20 mouse cellular contexts compared by ENCODE assay signal in the genomic region with DNA sequence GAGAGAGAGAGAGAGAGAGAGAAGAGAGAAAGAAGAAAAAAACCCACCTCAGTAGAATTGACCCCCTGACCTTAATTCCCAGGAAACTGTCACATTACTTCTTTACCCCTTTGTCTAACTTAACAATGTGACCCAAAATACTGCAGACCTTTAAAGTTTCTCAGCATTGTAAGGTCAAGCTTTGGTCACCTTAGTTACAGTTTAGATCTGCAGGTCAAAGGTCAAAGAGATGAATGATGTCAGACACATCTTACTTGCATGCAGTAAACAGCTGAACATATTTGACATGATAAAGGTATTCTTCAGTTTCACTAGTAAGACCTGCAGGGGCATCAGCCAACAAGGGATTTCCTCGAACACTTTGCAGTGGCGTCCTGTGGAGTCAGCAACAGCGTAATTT. TPM values are rescaled to one million over a fixed set of nuclear protein-coding genes. Genes with fewer than 3 reads are reported as not detected.
DNase-seq lines count a peak whose midpoint lies in the region; ATAC-seq and TF ChIP-seq lines count a peak whose summit lies in the region.
"Had no signal": no experiment of that assay in that cellular context is flagged by ENCODE, and none has a peak within 500 bp of the region (broad histone marks: within the 10 kb centered on the region; RNA-seq: fewer than 3 reads in every experiment).

No protein-coding gene starts in this region.

- H3K4me2 ChIP-seq in forebrain, embryonic 11.5 days (ENCODE audit: low read depth, low read length, severe bottlenecking): no peak overlapping the region
- no peak overlapping the region for H3K4me2 ChIP-seq in forebrain, postnatal 0 days (ENCODE audit: low read depth)
- no peak overlapping the region for H3K4me2 ChIP-seq in midbrain, embryonic 16.5 days (ENCODE audit: low read length)
- H3K4me2 ChIP-seq in embryonic facial prominence, embryonic 14.5 days (ENCODE audit: low read depth, low read length): no peak overlapping the region
- H3K4me2 ChIP-seq: hindbrain, embryonic 12.5 days; limb, embryonic 12.5 days; liver, embryonic 15.5 days; midbrain, embryonic 12.5 days had no signal

- peaks cover 5% of the 10 kb centered on the region; the same call in 1 of the 2 replicates for H3K27me3 ChIP-seq in forebrain, embryonic 11.5 days (ENCODE audit: control insufficient read depth, insufficient read depth, low read length)
- H3K27me3 ChIP-seq in forebrain, postnatal 0 days (ENCODE audit: insufficient read depth, low read length): no peaks in the 10 kb centered on the region
- peaks cover 31% of the 10 kb centered on the region for H3K27me3 ChIP-seq in midbrain, embryonic 10.5 days (ENCODE audit: low read depth, poor library complexity, severe bottlenecking)
- no peaks in the 10 kb centered on the region for H3K27me3 ChIP-seq in midbrain, embryonic 16.5 days (ENCODE audit: control insufficient read depth, insufficient read depth, low read depth, low read length)
- no peaks in the 10 kb centered on the region for H3K27me3 ChIP-seq in embryonic facial prominence, embryonic 14.5 days (replicated peaks; ENCODE audit: control insufficient read depth, insufficient read depth, low read length)
- H3K27me3 ChIP-seq: hindbrain, embryonic 12.5 days; limb, embryonic 12.5 days; liver, embryonic 15.5 days; midbrain, embryonic 12.5 days had no signal

- no peak overlapping the region for H3K9ac ChIP-seq in forebrain, embryonic 11.5 days (ENCODE audit: low read length)
- H3K9ac ChIP-seq in forebrain, postnatal 0 days: no peak overlapping the region
- no peak overlapping the region for H3K9ac ChIP-seq in midbrain, embryonic 16.5 days (ENCODE audit: low read depth, low read length)
- no peak overlapping the region for H3K9ac ChIP-seq in embryonic facial prominence, embryonic 14.5 days (ENCODE audit: low read depth, low read length)
- H3K9ac ChIP-seq: hindbrain, embryonic 12.5 days; limb, embryonic 12.5 days; liver, embryonic 15.5 days; midbrain, embryonic 12.5 days had no signal

- H3K4me3 ChIP-seq in forebrain, embryonic 11.5 days (ENCODE audit: low read depth, low read length): no peak overlapping the region
- H3K4me3 ChIP-seq in forebrain, postnatal 0 days (ENCODE audit: low read depth, low read length): no peak overlapping the region
- H3K4me3 ChIP-seq in midbrain, embryonic 10.5 days: no peak overlapping the region
- no peak overlapping the region for H3K4me3 ChIP-seq in midbrain, embryonic 16.5 days (ENCODE audit: low read depth, low read length)
- H3K4me3 ChIP-seq in embryonic facial prominence, embryonic 14.5 days (ENCODE audit: low read depth, low read length): no peak overlapping the region
- H3K4me3 ChIP-seq: hindbrain, embryonic 12.5 days; left cerebral cortex, adult 2 months; limb, embryonic 12.5 days; liver, embryonic 15.5 days; midbrain, embryonic 12.5 days had no signal

- H3K27ac ChIP-seq in forebrain, embryonic 11.5 days (ENCODE audit: low read depth, low read length): no peak overlapping the region
- H3K27ac ChIP-seq in forebrain, postnatal 0 days (ENCODE audit: low read depth, low read length): no peak overlapping the region
- H3K27ac ChIP-seq in midbrain, embryonic 10.5 days (replicated peaks): peak overlapping the region; percentile 38; the same call in 1 of the 2 replicates
- H3K27ac ChIP-seq in midbrain, embryonic 16.5 days (ENCODE audit: low read length): no peak overlapping the region
- H3K27ac ChIP-seq in embryonic facial prominence, embryonic 14.5 days (replicated peaks; ENCODE audit: low read depth, low read length): no peak overlapping the region
- H3K27ac ChIP-seq: hindbrain, embryonic 12.5 days; left cerebral cortex, adult 2 months; limb, embryonic 12.5 days; liver, embryonic 15.5 days; midbrain, embryonic 12.5 days had no signal

- peaks cover 10% of the 10 kb centered on the region; the same call in 1 of the 2 replicates for H3K4me1 ChIP-seq in forebrain, embryonic 11.5 days (replicated peaks; ENCODE audit: control insufficient read depth, insufficient read depth, low read length)
- H3K4me1 ChIP-seq in forebrain, postnatal 0 days (ENCODE audit: insufficient read depth): no peaks in the 10 kb centered on the region
- H3K4me1 ChIP-seq in midbrain, embryonic 10.5 days: peaks cover 67% of the 10 kb centered on the region
- H3K4me1 ChIP-seq in midbrain, embryonic 16.5 days (ENCODE audit: control insufficient read depth, insufficient read depth, low read length): peaks cover 11% of the 10 kb centered on the region
- H3K4me1 ChIP-seq in embryonic facial prominence, embryonic 14.5 days (ENCODE audit: control insufficient read depth, insufficient read depth, low read length): 0 out of 2 replicates have a peak, but pooled peaks cover 10% of the 10 kb centered on the region
- H3K4me1 ChIP-seq: liver, embryonic 15.5 days had no signal

- TF ChIP-seq CTCF in forebrain, postnatal 0 days (IDR thresholded peaks at IDR 0.05; ENCODE audit: low read depth): no peak

- peak; percentile 13; the same call in 1 of the 2 replicates for ATAC-seq in forebrain, embryonic 11.5 days (replicated peaks; ENCODE audit: low FRiP score)
- ATAC-seq in forebrain, postnatal 0 days: no peak
- no peak for ATAC-seq in midbrain, embryonic 16.5 days
- ATAC-seq in embryonic facial prominence, embryonic 14.5 days (ENCODE audit: low read depth): no peak

- no peaks in the 10 kb centered on the region for H3K9me3 ChIP-seq in forebrain, embryonic 11.5 days (ENCODE audit: control insufficient read depth, low read length)
- H3K9me3 ChIP-seq in forebrain, postnatal 0 days (ENCODE audit: low read length): no peaks in the 10 kb centered on the region
- no peaks in the 10 kb centered on the region for H3K9me3 ChIP-seq in midbrain, embryonic 10.5 days (replicated peaks)
- H3K9me3 ChIP-seq in midbrain, embryonic 16.5 days (replicated peaks; ENCODE audit: control insufficient read depth, low read length, poor library complexity, severe bottlenecking): no peaks in the 10 kb centered on the region
- no peaks in the 10 kb centered on the region for H3K9me3 ChIP-seq in embryonic facial prominence, embryonic 14.5 days (ENCODE audit: control insufficient read depth, low read length)
- H3K9me3 ChIP-seq: hindbrain, embryonic 12.5 days; limb, embryonic 12.5 days; liver, embryonic 15.5 days; midbrain, embryonic 12.5 days had no signal

- H3K36me3 ChIP-seq in forebrain, embryonic 11.5 days (ENCODE audit: control insufficient read depth, insufficient read depth, low read length): no peaks in the 10 kb centered on the region
- H3K36me3 ChIP-seq in forebrain, postnatal 0 days (ENCODE audit: insufficient read depth): no peaks in the 10 kb centered on the region
- H3K36me3 ChIP-seq in midbrain, embryonic 10.5 days: no peaks in the 10 kb centered on the region
- H3K36me3 ChIP-seq in midbrain, embryonic 16.5 days (ENCODE audit: control insufficient read depth, insufficient read depth, low read length): no peaks in the 10 kb centered on the region
- H3K36me3 ChIP-seq in embryonic facial prominence, embryonic 14.5 days (ENCODE audit: control insufficient read depth, insufficient read depth, low read length): no peaks in the 10 kb centered on the region
- H3K36me3 ChIP-seq: hindbrain, embryonic 12.5 days; limb, embryonic 12.5 days; liver, embryonic 15.5 days; midbrain, embryonic 12.5 days had no signal

- WGBS in forebrain, embryonic 11.5 days: 4% methylated on average over 3 of the region's 3 CpGs
- WGBS in forebrain, postnatal 0 days: 27% methylated on average over 3 of the region's 3 CpGs
- 2% methylated on average over 3 of the region's 3 CpGs for WGBS in midbrain, embryonic 10.5 days
- WGBS in midbrain, embryonic 16.5 days: 17% methylated on average over 3 of the region's 3 CpGs
- WGBS in embryonic facial prominence, embryonic 14.5 days: 9% methylated on average over 3 of the region's 3 CpGs

- DNase-seq in forebrain, embryonic 11.5 days (ENCODE audit: low spot score): no peak
- no peak for DNase-seq in forebrain, postnatal 0 days
- peak; percentile 50 for DNase-seq in midbrain, embryonic 10.5 days (ENCODE audit: low spot score)
- peak; percentile 41 for DNase-seq in embryonic facial prominence, embryonic 14.5 days (ENCODE audit: low spot score)
- DNase-seq in yolk sac, embryonic 10.5 days (ENCODE audit: low spot score): peak; percentile 26
- DNase-seq in lung, postnatal 4 days: no peak
- DNase-seq in lung, postnatal 25 days (ENCODE audit: low spot score): no peak
- DNase-seq: adrenal gland, adult 8-10 months; cerebellum, adult 2 months; gastrocnemius, postnatal 25 days; kidney, adult 9 months; lung, postnatal 10 days; right cerebral cortex, postnatal 14 days; thymus, postnatal 36 days had no signal

RNA-seq across cellular contexts. Expression of gene Flrt3, which starts 32.9 kb away (rescaled TPM):
- polyA plus RNA-seq in forebrain, embryonic 11.5 days (2014; fragmentation: Nextera tagmentation; extraction: Ambion mirVana): 92.2 and 104 TPM in 2 replicates
- total RNA-seq in forebrain, postnatal 0 days (2014; rRNA removed): 38.9 and 43.7 TPM in 2 replicates
- polyA plus RNA-seq in forebrain, postnatal 0 days (2015; fragmentation: Nextera tagmentation; extraction: Ambion mirVana): 38.4 and 38.6 TPM in 2 replicates
- polyA plus RNA-seq in midbrain, embryonic 10.5 days (2016; fragmentation: Nextera tagmentation; extraction: Ambion mirVana): 71.3 and 72.2 TPM in 2 replicates
- 37.8 and 46.7 TPM in 2 replicates for polyA plus RNA-seq in midbrain, embryonic 16.5 days (2015; fragmentation: Nextera tagmentation; extraction: Ambion mirVana)
- polyA plus RNA-seq in embryonic facial prominence, embryonic 14.5 days (2014; fragmentation: Nextera tagmentation; extraction: Ambion mirVana): 43.1 and 58.6 TPM in 2 replicates

Comparison
In these comparisons a context has a peak if more than half of its experiments do, and no peak if none do; other contexts are left out.
1. DNase-seq: peak in midbrain, embryonic 10.5 days (single experiment), embryonic facial prominence, embryonic 14.5 days (single experiment) and yolk sac, embryonic 10.5 days (single experiment); none in forebrain, embryonic 11.5 days (single experiment), forebrain, postnatal 0 days (single experiment), lung, postnatal 4 days (0 of 2) and lung, postnatal 25 days (single experiment).